Mouse (Mus musculus) CH12.LX (cell line): ENCODE measurements around the gene Gm17349. TPM values are rescaled to one million over a fixed set of nuclear protein-coding genes. Genes with fewer than 3 reads are reported as not detected.

Source experiments
- DNase-seq: peaks from one replicate; pipeline ENCODE4 v3.0.0-alpha.2; 2013; ENCODE audit errors: extremely low read depth
- H3K27ac ChIP-seq: 2 replicates; pipeline ENCODE4 v1.5.1; 2012; ENCODE audit warnings: low read depth, mild to moderate bottlenecking, control low read depth, moderate library complexity; ENCODE audit not compliant: insufficient read depth
- H3K27me3 ChIP-seq: replicated peaks from 2 replicates; pipeline ENCODE3; 2012; ENCODE audit warnings: inconsistent platforms
- H3K36me3 ChIP-seq, 2 experiments: replicated peaks in 1 of 2; 2 replicates each; pipeline versions ENCODE3 to v1.6.1; 2012; ENCODE audit warnings: inconsistent platforms in 1 of 2, low read length in 1 of 2, mild to moderate bottlenecking in 1 of 2, mixed read lengths in 1 of 2, moderate library complexity in 1 of 2; ENCODE audit not compliant: control insufficient read depth in 1 of 2, insufficient read depth in 1 of 2
- H3K4me1 ChIP-seq, 2 experiments: 2 replicates each; pipeline ENCODE4 v1.6.1; 2012; ENCODE audit warnings: inconsistent platforms in 1 of 2, moderate library complexity in 1 of 2; ENCODE audit not compliant: insufficient read depth in 2 of 2, control insufficient read depth in 1 of 2
- H3K4me2 ChIP-seq: 2 replicates; pipeline ENCODE4 v1.6.1; 2012; ENCODE audit warnings: low read depth, mild to moderate bottlenecking, control low read depth; ENCODE audit not compliant: poor library complexity, insufficient read depth, severe bottlenecking
- H3K4me3 ChIP-seq, 3 experiments: fragments of 150-350 bp in 1 of 3; sonication (generic) in 1 of 3; replicated peaks in 1 of 3; 2 replicates each; pipeline versions ENCODE3 to v1.5.1; 2011 to 2012; ENCODE audit warnings: low read depth in 2 of 3, low read length in 2 of 3, mild to moderate bottlenecking in 2 of 3, moderate library complexity in 2 of 3, control low read depth in 1 of 3, improper control_type of control experiment in 1 of 3, inconsistent platforms in 1 of 3, mixed read lengths in 1 of 3; ENCODE audit not compliant: poor library complexity in 1 of 3
- H3K79me2 ChIP-seq: replicated peaks from 2 replicates; pipeline ENCODE4 v1.6.1; 2012; ENCODE audit warnings: mild to moderate bottlenecking, moderate library complexity; ENCODE audit not compliant: control insufficient read depth, poor library complexity, insufficient read depth, severe bottlenecking; ENCODE audit errors: extremely low read depth
- H3K9ac ChIP-seq: 2 replicates; pipeline ENCODE4 v1.6.1; 2012; ENCODE audit warnings: low read depth, mild to moderate bottlenecking, control low read depth, moderate library complexity; ENCODE audit not compliant: insufficient read depth
- H3K9me3 ChIP-seq: replicated peaks from 2 replicates; pipeline ENCODE3; 2012; ENCODE audit warnings: low read length, inconsistent platforms, mixed read lengths
- CHD2 ChIP-seq: IDR thresholded peaks from 2 replicates; pipeline ENCODE4 v1.6.1; 2011; ENCODE audit warnings: low read length, improper control_type of control experiment
- CTCF ChIP-seq, 2 experiments: IDR thresholded peaks in 1 of 2; conservative IDR thresholded peaks in 1 of 2; 2 replicates each; pipeline ENCODE4 v1.5.1; 2011 to 2012; ENCODE audit warnings: low read depth in 2 of 2, low read length in 2 of 2, improper control_type of control experiment in 1 of 2, inconsistent platforms in 1 of 2, mild to moderate bottlenecking in 1 of 2, moderate library complexity in 1 of 2
- E2F4 ChIP-seq: IDR thresholded peaks from 2 replicates; pipeline ENCODE4 v1.6.1; 2011; ENCODE audit warnings: low read depth, low read length, improper control_type of control experiment; ENCODE audit not compliant: insufficient replicate concordance
- GABPA ChIP-seq: IDR thresholded peaks from 2 replicates; pipeline ENCODE4 v1.6.1; 2012; ENCODE audit warnings: low read depth, low read length, improper control_type of control experiment, inconsistent platforms; ENCODE audit not compliant: insufficient replicate concordance
- JUN ChIP-seq: IDR thresholded peaks from 2 replicates; pipeline ENCODE4 v1.6.1; 2011; ENCODE audit warnings: low read depth, mild to moderate bottlenecking, low read length, improper control_type of control experiment, moderate library complexity; ENCODE audit not compliant: insufficient read depth
- JUND ChIP-seq: conservative IDR thresholded peaks from 2 replicates; pipeline ENCODE4 v1.6.1; 2011; ENCODE audit warnings: low read depth, low read length, improper control_type of control experiment
- MAFK ChIP-seq: IDR thresholded peaks from 2 replicates; pipeline ENCODE4 v1.6.1; 2011; ENCODE audit warnings: low read length, improper control_type of control experiment; ENCODE audit not compliant: insufficient replicate concordance
- MAX ChIP-seq: IDR thresholded peaks from 2 replicates; pipeline ENCODE4 v1.6.1; 2011; ENCODE audit warnings: low read length, improper control_type of control experiment
- MEF2A ChIP-seq: IDR thresholded peaks from 2 replicates; pipeline ENCODE4 v1.6.1; 2014; ENCODE audit warnings: low read depth, mild to moderate bottlenecking, inconsistent platforms, low read length, improper control_type of control experiment, borderline replicate concordance
- MYC ChIP-seq: IDR thresholded peaks from 2 replicates; pipeline ENCODE4 v1.6.1; 2011; ENCODE audit warnings: low read depth, mild to moderate bottlenecking, improper control_type of control experiment, low read length
- NELFE ChIP-seq: IDR thresholded peaks from 2 replicates; pipeline ENCODE4 v1.6.1; 2011; ENCODE audit warnings: low read depth, low read length, improper control_type of control experiment
- NRF1 ChIP-seq: IDR thresholded peaks from 2 replicates; pipeline ENCODE4 v1.6.1; 2014; ENCODE audit warnings: low read depth, mild to moderate bottlenecking, inconsistent platforms, low read length, improper control_type of control experiment, moderate library complexity
- POLR2AphosphoS2 ChIP-seq: IDR thresholded peaks from 2 replicates; pipeline ENCODE4 v1.6.1; 2011; ENCODE audit warnings: low read depth, low read length, improper control_type of control experiment
- RAD21 ChIP-seq: IDR thresholded peaks from 2 replicates; pipeline ENCODE4 v1.6.1; 2011; ENCODE audit warnings: low read depth, mild to moderate bottlenecking, low read length, improper control_type of control experiment, moderate library complexity
- RCOR1 ChIP-seq: conservative IDR thresholded peaks from 2 replicates; pipeline ENCODE4 v1.6.1; 2012; ENCODE audit warnings: low read depth, mild to moderate bottlenecking, inconsistent platforms, low read length, improper control_type of control experiment
- SIN3A ChIP-seq: IDR thresholded peaks from 2 replicates; pipeline ENCODE4 v1.6.1; 2012; ENCODE audit warnings: low read length, improper control_type of control experiment, inconsistent platforms
- SMC3 ChIP-seq: IDR thresholded peaks from 2 replicates; pipeline ENCODE4 v1.6.1; 2011; ENCODE audit warnings: low read depth, low read length, improper control_type of control experiment
- TBP ChIP-seq: conservative IDR thresholded peaks from 2 replicates; pipeline ENCODE4 v1.6.1; 2011; ENCODE audit warnings: low read depth, low read length, improper control_type of control experiment
- UBTF ChIP-seq: IDR thresholded peaks from 2 replicates; pipeline ENCODE4 v1.6.1; 2012; ENCODE audit warnings: low read depth, mild to moderate bottlenecking, inconsistent platforms, low read length, improper control_type of control experiment, moderate library complexity
- USF1 ChIP-seq: IDR thresholded peaks from 2 replicates; pipeline ENCODE4 v1.6.1; 2014; ENCODE audit warnings: low read depth, mild to moderate bottlenecking, inconsistent platforms, low read length, improper control_type of control experiment
- USF2 ChIP-seq: conservative IDR thresholded peaks from 2 replicates; pipeline ENCODE4 v1.6.1; 2011; ENCODE audit warnings: low read depth, low read length, improper control_type of control experiment
- ZKSCAN1 ChIP-seq: IDR thresholded peaks from 2 replicates; pipeline ENCODE4 v1.6.1; 2012; ENCODE audit warnings: low read depth, inconsistent platforms, low read length, improper control_type of control experiment, borderline replicate concordance
- dilution Hi-C: fragments of 300-500 bp; cut with MboI; formaldehyde crosslinking; loops from 2 replicates; pipeline ENCODE4 v1.14.3; 2020; ENCODE audit warnings: low sequenced_read_pairs; ENCODE audit not compliant: extremely low pct_unique_long_range_greater_than_20kb, extremely low pct_ligation_motif_present
- in situ Hi-C: fragments of 300-500 bp; cut with MboI; formaldehyde crosslinking; loops from 3 replicates; pipeline ENCODE4 v1.14.3; 2019; ENCODE audit warnings: low sequenced_read_pairs, low pct_ligation_motif_present, low pct_unique_long_range_greater_than_20kb, mixed read lengths
- polyA plus RNA-seq: library from polyadenylated mRNA; unstranded; fragments of >175 nt; gene quantifications from 2 replicates; pipeline ENCODE4 v1.2.1, GENCODE M21; 2012; ENCODE audit warnings: low read depth; ENCODE audit not compliant: insufficient read length
- total RNA-seq, 2 experiments: library from RNA; depleted of rRNA; stranded (reverse); fragments of 300-350 nt in 1 of 2; fragments of >200 nt in 1 of 2; gene quantifications; 2 replicates each; pipeline ENCODE4 v1.2.3; 2012 to 2014

The Gm17349 gene
- total and polyA plus RNA-seq, 3 experiments: 2.1 TPM; not detected in 2

GRCm38 (mm10) chr15:99715982-99716746 is 10.9 kb upstream of the Gm17349 start:
- H3K4me3 ChIP-seq: no peak overlapping the region
- peaks cover 23 to 87% of the 10 kb centered on the region in 2 experiments for H3K36me3 ChIP-seq
- in situ Hi-C loops: no loop called here
- peaks cover 0 to 13% of the 10 kb centered on the region in 2 experiments; a peak in 2 of 4 replicates for H3K4me1 ChIP-seq
- no peak for TF ChIP-seq JUND
- TF ChIP-seq GABPA: no peak
- TF ChIP-seq JUN: no peak
- TF ChIP-seq NRF1: no peak
- no peak for TF ChIP-seq USF2
- TF ChIP-seq MAX: no peak
- no peak for TF ChIP-seq UBTF
- TF ChIP-seq NELFE: no peak
- no peak for TF ChIP-seq TBP
- no peak for TF ChIP-seq CHD2
- no peak for TF ChIP-seq POLR2AphosphoS2
- TF ChIP-seq MAFK: no peak
- TF ChIP-seq SMC3: no peak
- TF ChIP-seq MYC: no peak
- no peak for TF ChIP-seq SIN3A
- no peak for TF ChIP-seq ZKSCAN1
- TF ChIP-seq USF1: no peak
- TF ChIP-seq RCOR1: no peak
- no peak for TF ChIP-seq CTCF (conservative IDR thresholded peaks at IDR 0.05 in 1 of 2, IDR thresholded peaks at IDR 0.05 in 1 of 2; ENCODE audit: low read depth in 2 of 2, low read length in 2 of 2)
- H3K4me2 ChIP-seq: no peak overlapping the region
- H3K79me2 ChIP-seq: no peaks in the 10 kb centered on the region
- H3K9me3 ChIP-seq: no peaks in the 10 kb centered on the region
- no peak overlapping the region for H3K9ac ChIP-seq
- H3K27me3 ChIP-seq: no peaks in the 10 kb centered on the region
- dilution Hi-C loops: no loop called here
- no peak overlapping the region for H3K27ac ChIP-seq
- DNase-seq: no peak

- in situ Hi-C loops (no loop called here), dilution Hi-C loops (no loop called here)
- H3K27me3 ChIP-seq: no peaks in the 10 kb centered on the region
- no peak for DNase-seq
- H3K4me2 ChIP-seq: no peak overlapping the region
- no peak overlapping the region for H3K4me3 ChIP-seq
- no peak overlapping the region for H3K27ac ChIP-seq
- no peak for TF ChIP-seq RAD21
- no peak for TF ChIP-seq CHD2
- TF ChIP-seq E2F4: no peak
- no peak for TF ChIP-seq TBP
- no peak for TF ChIP-seq MEF2A
- TF ChIP-seq, all 38 proteins: peak for 0
- Histone ChIP-seq H3K36me3 (peaks cover 31 to 87% of the 10 kb centered on the region in 2 experiments), H3K79me2 (no peaks in the 10 kb centered on the region), H3K4me1 (peaks cover 0 to 13% of the 10 kb centered on the region in 2 experiments; a peak in 2 of 4 replicates), H3K9ac (no peak overlapping the region), H3K9me3 (no peaks in the 10 kb centered on the region)
Measured at GRCm38 (mm10) chr15:99715361-99715865, 10.1 kb upstream of the Gm17349 start.
